Mouse (Mus musculus) stomach, embryonic 16.5 days (tissue): Measurements from ENCODE around the gene Boc. TPM values are rescaled to one million over a fixed set of nuclear protein-coding genes. Genes with fewer than 3 reads are reported as not detected.

Experiments used
- ATAC-seq: fragments of 200-750 bp; cut with Nextera tagmentation; 2 replicates; pipeline ENCODE4 v1.8.0; 2017; ENCODE audit warnings: moderate number of reproducible peaks, moderate TSS enrichment; ENCODE audit not compliant: insufficient read depth, low FRiP score
- H3K27ac ChIP-seq: fragments of 300-500 bp; sonication (generic); 2 replicates; pipeline ENCODE4 v1.5.1; 2014; ENCODE audit warnings: low read length
- H3K27me3 ChIP-seq: fragments of 300-500 bp; sonication (generic); 2 replicates; pipeline ENCODE4 v1.6.1; 2014; ENCODE audit warnings: low read length, control low read depth, mixed read lengths; ENCODE audit not compliant: control insufficient read depth, insufficient read depth
- H3K36me3 ChIP-seq: fragments of 300-500 bp; sonication (generic); 2 replicates; pipeline ENCODE4 v1.6.1; 2014; ENCODE audit warnings: low read length; ENCODE audit not compliant: control insufficient read depth, insufficient read depth
- H3K4me1 ChIP-seq: fragments of 300-500 bp; sonication (generic); 2 replicates; pipeline ENCODE4 v1.6.1; 2014; ENCODE audit warnings: low read length, control low read depth, mixed read lengths; ENCODE audit not compliant: control insufficient read depth, insufficient read depth
- H3K4me2 ChIP-seq: fragments of 300-500 bp; sonication (generic); 2 replicates; pipeline ENCODE4 v1.6.1; 2014; ENCODE audit warnings: low read depth, low read length, mixed read lengths
- H3K4me3 ChIP-seq: fragments of 300-500 bp; sonication (generic); replicated peaks from 2 replicates; pipeline ENCODE4 v1.5.1; 2014; ENCODE audit warnings: mild to moderate bottlenecking, low read length
- H3K9ac ChIP-seq: fragments of 300-500 bp; sonication (generic); 2 replicates; pipeline ENCODE4 v1.6.1; 2014; ENCODE audit warnings: low read length
- H3K9me3 ChIP-seq: fragments of 300-500 bp; sonication (generic); replicated peaks from 2 replicates; pipeline ENCODE4 v1.6.1; 2016; ENCODE audit warnings: low read length, control low read depth; ENCODE audit not compliant: control insufficient read depth
- WGBS: fragments of 180-500 bp; shearing (Covaris S2); extraction: QIAGEN DNeasy Blood & Tissue Kit; methylation state at CpG from one replicate; pipeline ENCODE4 v1.1.7; 2014; 5-methylcytosine and 5-hydroxymethylcytosine counted together
- polyA plus RNA-seq: library from polyadenylated mRNA; unstranded; fragments of >200 nt; fragmentation: Nextera tagmentation; extraction: Ambion mirVana; gene quantifications from 2 replicates; pipeline ENCODE4 v1.2.1, GENCODE M21; 2015

The Boc gene
- polyA plus RNA-seq, 1 experiment from 2014 or later = 16.9 TPM

DNA sequence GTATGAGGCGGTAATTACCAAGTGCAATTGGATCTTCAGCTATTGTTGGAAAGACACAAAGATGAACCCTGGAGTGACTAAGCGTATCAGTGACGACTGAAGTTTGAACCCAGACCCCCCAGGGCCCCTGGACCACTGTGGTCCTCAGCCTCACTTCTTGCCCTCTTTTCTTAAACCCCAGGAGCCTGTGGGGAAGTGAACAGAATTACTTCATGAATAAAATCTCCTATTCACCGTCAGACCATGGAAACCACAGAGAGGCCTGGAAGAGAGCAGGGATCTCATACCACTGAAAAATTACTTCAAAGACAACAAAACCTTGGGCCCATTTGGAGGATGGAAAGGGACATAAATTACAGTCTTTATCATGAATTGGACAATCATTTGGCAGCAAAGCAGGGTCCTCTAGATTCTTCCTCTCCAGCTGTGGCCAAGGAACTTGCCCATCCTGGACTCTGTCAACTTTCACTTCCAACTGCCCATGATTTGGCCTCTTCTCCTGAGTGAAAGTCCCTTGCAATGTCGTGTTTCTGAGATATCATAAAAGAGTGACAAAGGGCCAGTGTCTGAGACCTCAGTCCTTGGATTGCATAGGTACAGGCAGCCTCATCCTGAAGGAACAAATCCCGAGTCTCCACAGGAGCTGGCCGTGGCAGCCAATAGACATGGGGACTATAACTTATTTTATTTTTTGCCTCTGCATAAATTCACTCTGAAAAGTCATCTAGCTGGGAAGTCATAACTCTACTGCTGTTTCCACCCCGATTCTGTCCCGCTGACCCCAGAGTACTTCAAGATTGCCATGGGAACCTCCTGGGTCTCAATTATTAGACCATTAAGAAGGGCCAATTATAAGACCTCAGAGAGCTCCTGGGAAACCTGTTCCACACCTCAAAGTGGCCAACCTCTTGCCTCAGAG is 2.6 kb downstream of the Boc start:
- no peak for ATAC-seq
- H3K27ac ChIP-seq = no peak overlapping the region

DNA sequence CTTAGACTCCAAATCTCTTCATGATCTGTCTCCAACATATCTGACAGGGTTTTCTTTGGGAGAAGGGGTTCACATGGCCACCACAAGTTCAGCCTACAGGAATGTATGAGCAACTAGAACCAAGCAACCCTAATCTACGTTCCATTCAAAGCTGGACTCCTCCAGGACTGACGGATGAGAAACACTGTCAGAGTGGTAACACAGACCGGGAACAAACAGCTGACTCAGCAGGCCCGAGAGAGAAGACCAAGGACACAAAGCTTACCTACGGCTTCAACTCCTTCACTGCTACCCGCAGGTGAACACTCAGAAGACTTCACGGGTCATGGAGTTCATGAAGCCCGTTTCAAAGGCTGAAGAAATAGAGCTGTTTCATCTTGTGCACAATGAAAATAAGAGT is 4.8 kb downstream of the Boc start:
- H3K9ac ChIP-seq = no peak overlapping the region
- peaks cover 30% of the 10 kb centered on the region for H3K4me1 ChIP-seq
- ATAC-seq = no peak
- WGBS = 68% methylated on average over 8 of the region's 8 CpGs
- H3K4me2 ChIP-seq = 0 out of 2 replicates have a peak overlapping the region, but pooled peaks have one; percentile 7
- no peaks in the 10 kb centered on the region for H3K27me3 ChIP-seq
- H3K36me3 ChIP-seq = no peaks in the 10 kb centered on the region
- no peak overlapping the region for H3K4me3 ChIP-seq
- H3K27ac ChIP-seq = no peak overlapping the region
- H3K9me3 ChIP-seq = no peaks in the 10 kb centered on the region

More for the DNA sequence above, 2.6 kb downstream of the Boc start:
- Histone ChIP-seq H3K9me3 (no peaks in the 10 kb centered on the region), H3K36me3 (no peaks in the 10 kb centered on the region), H3K4me3 (peak overlapping the region; percentile 73; the same call in 1 of the 2 replicates), H3K4me1 (peaks cover 23% of the 10 kb centered on the region), H3K9ac (peak overlapping the region; percentile 95; the same call in 1 of the 2 replicates), H3K4me2 (peak overlapping the region; percentile 63), H3K27me3 (no peaks in the 10 kb centered on the region)
- 74% methylated on average over 9 of the region's 9 CpGs for WGBS

GRCm38 (mm10) chr16:44552726-44553125 is 6.0 kb downstream of the Boc start:
- Histone ChIP-seq H3K4me1 (peaks cover 30% of the 10 kb centered on the region), H3K36me3 (no peaks in the 10 kb centered on the region), H3K27me3 (no peaks in the 10 kb centered on the region), H3K9ac (no peak overlapping the region), H3K9me3 (no peaks in the 10 kb centered on the region), H3K4me3 (no peak overlapping the region), H3K27ac (no peak overlapping the region), H3K4me2 (no peak overlapping the region)
- ATAC-seq = no peak
- 84% methylated on average over 5 of the region's 5 CpGs for WGBS

- ATAC-seq = no peak
- H3K9me3 ChIP-seq = no peaks in the 10 kb centered on the region
- H3K4me3 ChIP-seq = no peak overlapping the region
- no peak overlapping the region for H3K9ac ChIP-seq
- H3K4me1 ChIP-seq = peaks cover 29% of the 10 kb centered on the region
- no peaks in the 10 kb centered on the region for H3K27me3 ChIP-seq
- no peak overlapping the region for H3K4me2 ChIP-seq
- H3K36me3 ChIP-seq = no peaks in the 10 kb centered on the region
- no peak overlapping the region for H3K27ac ChIP-seq
- 71% methylated on average over 2 of the region's 2 CpGs for WGBS
These were observed 6.7 kb downstream of the Boc start for GRCm38 (mm10) chr16:44552036-44552435.

- Histone ChIP-seq H3K4me3 (no peak overlapping the region), H3K4me1 (peaks cover 23% of the 10 kb centered on the region), H3K27me3 (no peaks in the 10 kb centered on the region), H3K36me3 (no peaks in the 10 kb centered on the region), H3K9me3 (no peaks in the 10 kb centered on the region), H3K9ac (no peak overlapping the region), H3K4me2 (no peak overlapping the region), H3K27ac (peak overlapping the region; percentile 13; the same call in 1 of the 2 replicates)
- 48% methylated on average over 5 of the region's 5 CpGs for WGBS
- no peak for ATAC-seq
These were observed 7.2 kb downstream of the Boc start for GRCm38 (mm10) chr16:44551491-44551890.

- Histone ChIP-seq H3K9ac (no peak overlapping the region), H3K9me3 (no peaks in the 10 kb centered on the region), H3K27ac (peak overlapping the region; percentile 15; the same call in 1 of the 2 replicates), H3K4me3 (no peak overlapping the region), H3K4me2 (no peak overlapping the region), H3K27me3 (no peaks in the 10 kb centered on the region), H3K36me3 (no peaks in the 10 kb centered on the region), H3K4me1 (peaks cover 26% of the 10 kb centered on the region)
- 26% methylated on average over 5 of the region's 5 CpGs for WGBS
- ATAC-seq = no peak
These were observed 7.9 kb downstream of the Boc start for GRCm38 (mm10) chr16:44550843-44551242.

DNA sequence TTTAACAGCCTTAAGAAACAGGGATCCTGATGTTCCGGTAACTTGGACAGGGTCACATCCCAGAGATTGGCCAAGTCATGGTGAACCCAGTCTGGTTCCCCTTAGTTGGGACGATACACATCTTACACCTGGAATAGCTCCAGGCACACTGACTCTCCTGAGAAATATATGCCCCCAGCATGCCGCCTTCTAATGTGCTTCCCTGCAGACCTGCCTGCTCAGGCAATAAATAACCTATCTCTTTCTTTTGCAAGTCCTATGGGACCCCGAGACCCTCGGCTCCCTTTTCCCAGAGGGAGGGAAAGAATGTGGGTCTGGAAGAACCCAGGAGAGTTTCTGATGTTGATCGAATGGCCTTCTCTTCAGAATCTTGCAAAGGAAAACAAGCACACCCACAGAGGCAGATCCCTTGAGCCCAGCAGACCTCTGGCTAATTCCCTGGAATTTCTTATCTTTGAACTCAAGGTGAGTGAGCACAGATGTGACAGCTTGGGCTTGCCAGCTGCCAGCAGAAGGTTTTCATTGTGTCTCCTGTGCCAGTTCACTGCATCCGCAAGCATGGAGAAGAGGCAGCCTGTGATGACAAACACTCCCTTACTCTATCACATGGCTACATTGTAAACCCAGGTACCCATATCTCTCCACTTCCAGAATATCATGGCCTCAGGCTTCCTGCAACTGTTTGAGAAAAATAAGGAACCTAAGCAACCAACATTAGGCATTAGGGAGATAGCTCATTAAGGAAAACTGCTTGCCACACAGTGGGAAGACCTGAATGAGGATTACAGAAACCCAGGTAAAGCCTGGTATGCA is 8.6 kb downstream of the Boc start:
- H3K9me3 ChIP-seq = no peaks in the 10 kb centered on the region
- no peaks in the 10 kb centered on the region for H3K27me3 ChIP-seq
- no peak for ATAC-seq
- no peaks in the 10 kb centered on the region for H3K36me3 ChIP-seq
- peak overlapping the region; percentile 15; the same call in 1 of the 2 replicates for H3K27ac ChIP-seq
- WGBS = 54% methylated on average over 7 of the region's 7 CpGs
- peaks cover 26% of the 10 kb centered on the region for H3K4me1 ChIP-seq
- H3K4me2 ChIP-seq = no peak overlapping the region
- no peak overlapping the region for H3K4me3 ChIP-seq
- H3K9ac ChIP-seq = no peak overlapping the region

DNA sequence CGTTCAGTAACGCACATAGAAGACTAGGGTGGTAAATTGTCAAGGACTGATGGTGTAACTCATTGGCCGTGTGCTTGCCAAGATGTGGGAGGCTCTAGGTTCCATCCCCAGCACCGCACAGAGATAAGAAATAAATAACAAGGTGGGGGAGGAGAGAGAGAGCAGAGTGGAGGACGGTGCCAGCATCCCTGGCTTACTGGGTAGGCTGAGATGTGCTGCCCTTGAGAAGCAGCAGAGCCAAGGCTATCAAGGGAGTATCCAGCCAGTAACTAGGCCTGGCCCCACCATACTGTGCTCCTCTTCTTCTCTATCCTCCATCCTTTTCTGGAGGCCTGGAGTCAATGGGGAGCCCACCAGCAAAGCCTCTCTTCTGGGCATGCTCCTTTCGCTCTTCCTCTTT is 9.3 kb downstream of the Boc start:
- Histone ChIP-seq H3K4me1 (peaks cover 26% of the 10 kb centered on the region), H3K27me3 (no peaks in the 10 kb centered on the region), H3K27ac (no peak overlapping the region), H3K9ac (no peak overlapping the region), H3K9me3 (no peaks in the 10 kb centered on the region), H3K36me3 (no peaks in the 10 kb centered on the region), H3K4me2 (no peak overlapping the region), H3K4me3 (no peak overlapping the region)
- no peak for ATAC-seq
- 74% methylated on average over 6 of the region's 6 CpGs for WGBS

- Histone ChIP-seq H3K9ac (no peak overlapping the region), H3K27ac (no peak overlapping the region), H3K9me3 (no peaks in the 10 kb centered on the region), H3K36me3 (no peaks in the 10 kb centered on the region), H3K27me3 (no peaks in the 10 kb centered on the region), H3K4me1 (peaks cover 31% of the 10 kb centered on the region), H3K4me2 (no peak overlapping the region), H3K4me3 (no peak overlapping the region)
- WGBS = 91% methylated on average over 1 of the region's 1 CpGs
- no peak for ATAC-seq
These were observed 10.7 kb downstream of the Boc start for GRCm38 (mm10) chr16:44547976-44548375.
